Mouse (Mus musculus) brain, embryonic 18.5 days (tissue): ENCODE measurements around the gene Macrod2.

ENCODE experiments used
- DNase-seq: peaks from one replicate; pipeline ENCODE4 v3.0.0-alpha.2; 2012; ENCODE audit warnings: low read depth, low spot score

Gene Macrod2

DNA sequence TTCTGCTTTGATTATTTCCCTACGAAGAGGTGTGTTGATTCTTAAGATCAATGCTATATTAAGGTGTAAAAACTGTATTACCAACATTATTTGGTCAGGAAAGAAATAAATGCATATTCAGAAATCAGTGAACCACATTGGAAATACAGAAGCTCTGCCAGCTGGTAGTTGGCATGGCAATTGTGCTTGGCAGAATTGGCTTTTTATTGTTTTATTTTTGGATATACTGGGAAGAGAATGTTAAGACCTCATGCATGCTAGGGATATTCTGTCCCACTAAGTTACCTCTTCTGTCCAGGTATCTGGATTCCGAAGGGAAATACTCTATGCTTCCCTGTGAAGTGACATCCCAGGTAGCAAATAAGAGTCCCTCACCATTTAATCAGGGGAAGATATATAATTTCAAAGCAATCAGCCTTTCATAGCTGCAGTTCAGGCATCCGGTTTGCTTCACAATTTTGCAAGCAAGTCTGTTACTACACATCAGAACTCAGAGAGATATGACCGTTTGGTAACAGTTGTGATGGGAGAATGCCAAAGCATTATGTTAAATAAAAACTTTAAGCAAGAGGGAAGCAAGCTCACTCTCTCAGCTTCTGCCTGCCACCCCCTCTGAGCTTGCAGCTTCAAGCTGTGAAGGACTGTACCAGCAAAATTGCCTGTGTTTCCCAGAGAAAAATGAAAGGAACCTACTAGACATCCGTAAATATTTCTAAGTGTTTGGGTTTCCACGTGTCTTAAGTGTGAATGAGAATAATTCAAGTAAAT is 1449.5 kb downstream of the Macrod2 start:
- peak; percentile 73 for DNase-seq

DNA sequence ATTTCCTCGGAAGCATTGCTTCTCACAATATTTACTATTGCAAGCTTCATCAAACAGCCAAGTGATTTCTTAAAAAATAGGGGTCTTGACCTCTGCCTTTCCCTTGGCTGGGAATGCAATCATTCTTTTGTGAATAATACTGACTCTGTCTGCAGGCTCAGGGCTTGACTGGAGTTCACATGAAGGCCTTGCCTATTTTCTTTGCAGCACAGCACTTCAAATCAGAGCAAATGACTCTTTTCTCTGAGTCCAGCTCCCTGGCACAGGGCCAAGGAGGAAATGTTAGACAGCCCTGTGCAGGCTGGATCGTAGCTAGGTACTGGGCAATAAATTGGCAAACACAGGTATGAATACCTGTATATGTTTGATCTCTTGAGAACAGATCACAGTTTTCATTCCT is 1464.1 kb downstream of the Macrod2 start:
- no peak for DNase-seq

DNA sequence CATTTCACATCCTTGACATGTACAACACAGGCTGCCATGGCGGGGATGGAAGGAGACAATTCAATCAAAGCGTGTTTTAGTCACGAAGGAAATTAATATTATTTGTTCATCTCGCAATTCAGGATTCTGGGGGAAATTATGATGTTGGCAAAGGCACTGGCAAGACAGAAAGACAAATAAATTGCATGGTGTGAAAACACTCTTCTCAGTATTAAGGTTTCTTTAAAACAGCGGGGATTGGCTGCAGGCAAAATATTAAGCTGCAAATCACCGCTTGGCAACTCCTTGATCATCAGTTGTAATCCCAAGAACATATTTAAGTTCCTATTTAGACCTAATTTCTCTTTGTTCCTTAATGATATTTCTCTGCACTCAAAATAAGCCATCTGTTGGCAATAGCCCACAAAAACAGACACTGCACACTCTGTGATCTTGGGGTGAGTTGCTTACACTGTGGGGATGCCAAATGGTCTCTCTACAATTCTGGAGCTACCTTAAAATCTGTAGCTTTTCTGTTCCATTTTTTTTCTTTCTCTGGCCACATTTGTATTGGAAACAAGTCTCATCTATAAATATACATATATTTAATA is 1466.7 kb downstream of the Macrod2 start:
- DNase-seq, result no peak

DNA sequence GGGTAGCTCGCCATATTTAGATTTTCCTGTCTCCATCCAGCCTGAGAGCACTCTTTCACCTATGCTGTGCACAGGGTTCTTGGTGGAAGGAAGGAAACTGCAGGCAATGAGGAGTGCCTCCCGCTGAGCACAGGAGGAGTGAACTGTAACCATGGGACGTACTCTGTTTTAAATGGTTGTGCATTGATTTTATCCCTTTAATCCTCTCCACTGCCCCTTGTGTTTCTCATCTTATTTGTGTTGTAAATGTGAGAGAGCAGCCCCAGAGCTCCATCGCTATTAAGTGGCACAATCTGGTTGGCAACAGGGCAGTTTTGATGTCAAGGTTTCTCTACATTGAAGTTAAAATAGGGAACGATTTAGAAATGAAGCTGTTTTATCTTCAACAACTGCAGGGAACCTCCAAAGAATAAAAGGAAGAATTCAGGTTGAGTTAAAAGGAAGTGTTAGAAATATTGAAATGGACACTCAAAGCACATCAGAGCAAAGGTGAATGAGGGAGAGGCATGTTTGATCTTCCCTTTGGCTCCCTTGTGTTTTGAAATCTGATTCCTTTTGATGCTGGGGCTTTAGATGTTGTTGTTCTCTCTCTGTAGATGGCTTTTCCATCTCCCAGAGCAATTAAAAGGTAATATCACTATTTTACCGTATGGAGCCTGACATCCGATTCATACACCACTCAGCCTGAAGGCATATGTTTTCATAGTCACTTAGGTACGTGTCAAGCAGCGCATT is 1467.6 kb downstream of the Macrod2 start:
- DNase-seq, result no peak

DNA sequence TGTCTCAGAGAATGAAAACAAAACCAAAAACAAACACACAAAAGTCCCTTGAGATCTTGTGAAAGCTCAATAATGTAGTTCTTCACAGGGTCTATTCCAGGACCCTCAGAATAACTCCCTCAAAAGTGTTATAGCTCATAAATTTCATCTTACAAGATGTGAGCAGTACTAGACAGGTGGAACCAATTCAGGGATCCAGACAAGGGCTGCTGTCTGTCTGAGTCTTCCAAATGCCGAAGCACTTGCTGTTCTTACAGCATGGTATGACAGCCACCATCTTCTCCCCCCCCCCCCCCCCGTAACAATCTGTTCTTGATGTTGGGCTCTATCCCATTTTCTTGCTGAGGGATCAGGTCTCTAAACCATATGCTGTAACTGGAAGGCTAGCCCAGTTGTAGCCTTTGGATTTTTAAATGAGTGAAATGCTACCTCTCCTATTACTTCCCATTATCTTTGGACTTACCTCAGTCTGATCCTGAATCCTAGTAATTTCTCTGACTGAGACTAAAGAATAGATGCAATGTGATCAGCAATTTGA is 1468.6 kb downstream of the Macrod2 start:
- DNase-seq, result no peak

DNA sequence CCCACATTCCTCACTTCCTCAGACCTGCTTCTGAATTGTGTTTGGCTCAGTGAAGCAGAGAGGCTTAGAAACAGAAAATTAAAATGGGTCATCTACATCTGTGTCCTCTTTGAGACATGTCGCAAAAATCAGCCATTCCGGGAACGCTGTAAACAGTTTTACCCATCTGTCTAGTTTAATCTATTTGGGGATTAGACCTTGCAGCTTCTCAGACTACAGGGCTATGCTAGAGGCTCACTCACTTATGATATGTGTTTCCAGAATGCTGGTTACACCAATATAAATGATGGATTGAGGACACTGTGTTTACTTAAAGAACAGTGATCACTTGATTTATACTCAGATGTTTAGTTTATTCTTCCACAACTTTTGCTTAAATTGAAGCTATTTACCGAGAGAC is 1475.8 kb downstream of the Macrod2 start:
- no peak for DNase-seq

DNA sequence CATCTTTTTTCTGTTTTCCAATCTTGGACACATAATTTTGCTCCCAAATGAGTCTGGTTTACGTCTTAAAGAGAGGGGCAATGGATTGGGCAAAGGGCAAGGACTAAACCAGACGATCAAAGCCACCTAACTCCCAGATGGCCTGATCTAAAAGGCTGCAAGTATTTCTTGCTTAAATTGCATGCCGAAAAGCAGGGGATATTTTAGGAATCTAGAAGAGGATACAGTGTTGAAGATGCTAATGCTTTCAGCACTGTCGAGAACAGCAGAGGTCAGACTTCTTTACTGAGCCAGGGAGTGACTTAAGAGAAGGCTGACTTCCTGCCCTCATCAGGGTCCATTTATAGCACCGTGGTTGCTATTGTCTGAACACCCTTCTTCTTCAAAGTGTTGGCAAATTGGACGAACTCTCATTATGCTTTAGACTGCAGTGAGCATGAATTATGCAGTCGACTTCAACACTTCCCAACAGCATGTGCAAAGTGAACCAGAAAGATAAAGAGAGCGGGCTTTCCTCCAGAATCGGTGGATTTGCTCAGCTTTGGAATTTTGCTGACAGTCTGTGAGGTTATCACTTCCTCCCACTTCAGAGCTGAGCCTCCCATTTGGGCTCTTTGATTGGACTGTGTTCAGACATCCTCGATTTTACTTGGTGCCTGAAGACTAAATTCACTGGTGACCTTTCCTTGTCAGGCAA is 1481.2 kb downstream of the Macrod2 start:
- DNase-seq, result peak; percentile 64

DNA sequence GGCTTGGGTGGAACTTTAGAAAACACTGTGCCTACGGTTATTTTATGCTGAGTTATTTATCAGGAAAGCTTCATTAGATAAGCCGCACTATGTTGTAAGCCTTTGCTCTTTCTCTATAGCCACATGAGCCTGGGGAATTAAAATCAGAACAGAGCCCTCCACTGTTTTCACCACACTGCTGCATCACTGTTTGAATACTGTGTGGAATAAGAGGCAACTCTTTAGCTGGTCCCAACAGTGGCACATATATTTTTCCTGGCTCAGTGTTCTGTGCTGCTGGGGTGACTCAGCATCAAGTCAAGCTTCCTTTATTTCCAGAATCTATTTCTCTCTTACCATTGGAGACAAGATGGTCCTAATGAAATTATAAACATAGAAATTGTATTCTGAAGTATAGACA is 1481.8 kb downstream of the Macrod2 start:
- no peak for DNase-seq

DNA sequence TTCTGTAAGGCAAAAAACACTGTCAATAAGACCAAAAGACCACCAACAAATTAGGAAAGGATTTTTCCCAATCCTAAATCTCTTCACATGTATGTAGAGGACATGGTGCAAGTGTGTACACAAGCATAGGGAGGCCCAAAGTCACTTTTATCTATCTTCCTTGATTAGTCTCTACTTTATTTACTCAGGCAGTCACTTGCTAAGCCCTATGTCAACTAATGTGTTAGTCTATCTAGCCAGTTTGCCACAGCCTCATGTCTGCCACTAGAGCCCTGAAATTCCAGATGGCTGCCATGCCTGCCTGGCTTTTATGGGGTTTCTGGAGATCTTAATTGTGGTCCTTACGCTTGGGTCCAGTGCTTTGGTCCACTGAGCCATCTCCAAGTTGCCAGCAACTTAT is 1483.4 kb downstream of the Macrod2 start:
- no peak for DNase-seq

DNA sequence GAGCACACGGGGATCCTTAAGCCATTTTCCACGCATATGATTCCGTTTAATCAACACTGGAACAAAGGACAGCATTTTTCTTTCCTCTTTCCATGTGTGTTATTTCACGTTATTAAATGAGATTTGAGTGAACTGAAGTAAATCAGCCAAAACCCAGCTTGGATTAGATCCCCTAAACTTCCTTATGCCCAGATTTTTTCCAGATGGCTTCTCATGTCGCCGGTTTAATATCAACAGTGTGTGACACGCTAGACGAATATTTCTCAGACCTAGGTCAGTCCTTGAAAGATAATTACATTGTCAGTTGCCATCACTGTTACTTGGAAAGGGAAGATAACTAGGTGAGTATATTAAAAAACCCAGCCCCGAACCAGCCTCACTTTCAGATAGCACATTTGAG is 1484.6 kb downstream of the Macrod2 start:
- no peak for DNase-seq

DNA sequence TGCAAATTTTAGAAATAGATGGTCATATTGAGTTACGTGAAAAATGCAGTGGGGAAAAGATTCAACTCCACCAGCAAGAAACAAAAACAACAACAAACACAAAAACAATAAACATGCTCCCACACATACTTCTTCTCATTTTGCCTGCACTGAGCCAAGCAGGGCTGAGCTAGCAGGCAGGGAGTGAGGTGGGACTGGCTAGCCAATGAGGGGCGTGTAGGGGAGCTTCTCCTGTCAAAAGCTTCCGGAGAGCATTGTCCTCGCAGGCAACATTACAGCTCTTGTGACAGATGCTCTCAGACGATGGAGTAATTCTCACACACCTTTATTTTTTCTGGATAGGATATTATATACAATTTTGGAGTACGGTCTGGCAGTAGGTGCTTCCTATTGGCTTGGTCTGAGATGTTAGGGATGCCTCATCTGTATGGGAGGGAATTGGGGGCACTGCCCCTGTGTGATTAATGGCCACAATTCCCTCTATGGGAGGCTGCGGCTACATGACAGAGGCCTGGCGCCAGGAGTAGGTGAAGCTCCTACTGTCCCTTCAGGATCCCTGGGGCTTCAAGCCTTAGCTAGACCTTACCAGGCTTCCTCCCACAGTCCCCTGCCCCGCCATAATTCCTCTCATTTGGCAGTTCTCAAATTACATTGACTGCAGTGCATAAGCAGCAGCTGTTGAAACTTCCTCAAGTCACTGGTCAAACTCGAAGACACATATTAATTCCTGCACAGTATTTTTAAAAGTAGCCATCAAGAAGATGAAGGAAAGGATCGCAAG is 1491.8 kb downstream of the Macrod2 start:
- DNase-seq, result no peak

DNA sequence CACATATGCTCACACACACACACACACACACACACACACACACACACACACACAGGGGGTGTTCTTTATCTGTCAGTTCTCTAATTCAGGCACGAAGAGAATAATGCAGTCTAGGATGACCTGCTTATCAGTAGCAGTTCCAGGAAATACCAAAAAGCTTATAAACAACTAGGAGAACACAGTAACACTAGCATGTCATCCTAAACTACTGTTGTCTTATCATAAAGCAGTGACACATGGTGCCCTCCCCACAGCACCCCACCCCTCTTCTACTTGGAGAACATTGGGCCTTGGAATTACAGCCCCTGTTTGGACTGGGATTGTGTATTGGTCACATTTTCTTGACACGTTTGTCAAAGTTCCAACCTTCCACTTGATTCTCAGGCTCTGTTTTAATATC is 1494.4 kb downstream of the Macrod2 start:
- DNase-seq, result no peak

DNA sequence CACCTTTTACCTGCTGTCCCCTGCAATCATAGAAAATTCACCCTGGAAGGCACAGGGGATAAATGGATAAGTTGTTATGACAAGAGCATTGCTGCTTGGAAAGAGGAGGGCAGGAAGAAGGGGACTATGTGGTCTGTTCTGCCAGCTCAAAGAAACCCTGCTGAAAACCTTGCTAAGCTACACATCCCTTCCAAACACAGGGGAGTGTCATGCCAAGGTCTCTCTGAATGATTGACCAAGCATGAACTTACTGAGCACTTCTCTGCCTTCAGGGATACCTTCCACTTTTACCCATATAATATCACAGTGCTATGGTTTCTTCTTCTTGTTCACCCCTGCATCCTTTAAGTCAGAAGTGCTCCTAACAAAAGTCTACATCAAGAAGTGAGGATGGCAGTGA is 1502.8 kb downstream of the Macrod2 start:
- DNase-seq, result no peak

DNA sequence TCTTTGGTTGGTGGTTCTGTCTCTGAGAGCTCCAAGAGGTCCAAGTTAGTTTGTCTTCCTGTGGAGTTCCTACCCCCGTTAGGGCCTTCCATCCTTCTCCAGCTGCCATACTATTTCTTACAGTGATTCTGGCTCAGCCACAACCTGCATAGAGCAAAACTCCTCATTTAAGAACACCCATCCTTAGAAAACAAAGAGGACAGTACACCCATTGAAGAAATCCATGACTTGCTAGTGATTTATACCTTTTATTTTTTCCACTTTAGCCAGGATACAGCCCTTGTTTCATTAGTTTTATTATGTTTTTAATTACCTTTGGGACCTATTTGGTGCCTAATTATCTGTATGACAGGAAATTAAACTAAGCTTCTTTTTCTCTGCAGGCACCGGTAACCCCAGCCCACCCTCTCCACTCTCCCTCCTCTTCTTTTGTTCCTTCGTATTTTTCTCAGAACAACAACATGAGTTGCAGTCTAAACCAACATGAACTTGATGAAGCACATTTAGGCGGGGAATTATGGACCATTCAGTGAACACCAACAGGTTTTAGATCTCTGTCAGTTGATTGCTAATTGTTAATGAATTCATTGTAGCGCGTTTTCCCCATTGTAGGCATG is 1516.8 kb downstream of the Macrod2 start:
- no peak for DNase-seq

DNA sequence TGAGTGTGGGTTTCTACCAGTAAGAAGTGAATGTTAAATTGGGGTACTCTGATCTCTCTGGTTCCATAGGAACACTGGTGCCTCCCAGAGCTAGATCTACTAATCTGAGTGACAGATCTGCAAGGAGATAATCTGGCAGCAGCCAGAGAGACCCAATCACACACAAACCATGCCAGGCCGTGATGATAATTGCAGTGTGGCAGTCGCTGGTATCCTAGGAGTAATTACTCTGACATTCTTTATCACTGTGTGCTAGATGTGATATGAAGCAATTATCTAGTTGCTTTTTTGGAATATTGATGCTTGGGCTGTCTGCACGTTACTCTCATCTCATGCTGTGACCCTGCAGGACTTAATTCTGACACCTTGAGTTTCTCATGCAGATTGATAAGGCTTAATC is 1518.4 kb downstream of the Macrod2 start:
- DNase-seq, result no peak

DNA sequence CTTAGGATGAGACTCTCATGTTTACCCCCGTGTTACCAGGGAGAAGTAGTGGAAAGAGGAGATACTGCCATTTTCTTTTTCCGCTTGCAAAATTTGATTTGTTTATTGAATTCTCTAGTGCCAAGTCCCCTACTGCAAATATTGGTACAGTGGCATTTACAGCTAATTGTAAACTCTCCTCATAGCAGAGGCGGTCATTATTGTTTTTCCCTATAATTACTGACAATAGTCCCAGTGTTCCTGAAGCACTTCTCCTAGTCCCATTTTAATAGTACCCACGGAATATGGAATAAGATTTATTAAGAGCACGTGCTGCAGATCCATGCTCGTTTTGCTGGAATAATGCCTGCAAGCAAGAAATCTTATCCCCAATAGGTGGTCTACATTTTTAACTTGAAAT is 1518.8 kb downstream of the Macrod2 start:
- no peak for DNase-seq

DNA sequence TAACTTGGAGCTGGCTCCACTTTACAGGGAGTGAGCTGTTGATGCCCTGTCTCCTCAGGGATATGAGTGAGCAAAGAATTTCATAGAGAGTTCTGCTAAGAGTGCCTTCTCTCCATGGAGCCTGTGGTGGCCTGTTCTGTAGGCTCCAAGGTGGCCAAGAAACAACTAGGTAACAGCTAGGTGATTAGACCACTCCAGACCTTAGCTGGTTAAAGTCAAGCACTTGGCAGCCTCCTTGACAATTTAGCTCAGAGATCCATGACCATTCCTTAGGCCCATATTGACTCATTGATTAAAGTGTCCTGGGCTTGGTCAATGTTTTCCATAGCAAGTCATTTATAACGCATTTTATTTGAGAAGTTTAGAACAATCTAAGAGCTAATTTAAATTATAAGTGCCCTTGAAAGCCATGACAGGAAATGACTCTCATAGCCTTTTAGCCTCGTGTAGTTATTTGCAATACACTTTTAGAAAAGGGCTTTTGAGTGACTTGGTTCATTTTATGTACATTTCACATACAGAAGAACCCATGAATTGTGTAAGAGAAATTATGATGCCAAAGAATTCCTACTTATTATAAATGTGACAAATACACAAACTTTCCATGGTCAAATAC is 1525.4 kb downstream of the Macrod2 start:
- DNase-seq, result no peak

DNA sequence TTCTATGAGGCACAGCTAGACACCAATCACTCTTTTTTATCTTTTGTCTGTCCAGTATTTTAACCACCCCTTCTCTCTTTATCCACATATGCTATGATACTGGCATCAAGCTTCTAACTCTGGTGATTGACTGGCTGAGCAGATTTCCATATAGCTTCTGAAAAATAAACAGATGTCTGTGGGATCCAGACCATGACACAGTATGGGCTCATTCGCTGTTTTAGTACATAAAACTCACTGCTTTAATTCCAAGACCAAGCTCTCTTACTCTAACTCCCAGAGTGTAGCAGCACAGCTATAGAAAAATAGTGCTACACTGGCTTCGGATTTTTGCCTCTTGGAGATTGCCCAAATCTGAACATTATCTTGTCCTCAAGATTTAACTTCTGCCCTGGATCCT is 1540.0 kb downstream of the Macrod2 start:
- DNase-seq, result no peak

DNA sequence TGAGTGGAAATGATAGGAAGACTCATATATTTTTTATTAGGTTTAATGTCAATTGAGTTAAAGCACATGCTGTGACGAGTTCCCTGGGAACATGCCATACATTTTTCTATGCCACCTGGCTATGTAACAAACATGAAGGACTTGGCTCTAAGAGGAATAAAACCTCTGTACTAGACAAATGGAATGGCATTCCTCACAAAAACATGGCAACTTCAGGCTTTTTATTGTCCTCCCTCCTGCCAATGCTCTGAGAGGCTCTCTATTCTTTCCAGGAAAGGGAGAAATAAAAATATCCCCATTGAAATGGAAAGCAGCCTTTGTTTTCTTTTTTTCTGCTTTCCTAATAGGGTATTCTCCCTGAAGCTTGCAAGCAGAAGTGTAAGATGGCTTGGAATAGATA is 1559.7 kb downstream of the Macrod2 start:
- DNase-seq, result no peak

DNA sequence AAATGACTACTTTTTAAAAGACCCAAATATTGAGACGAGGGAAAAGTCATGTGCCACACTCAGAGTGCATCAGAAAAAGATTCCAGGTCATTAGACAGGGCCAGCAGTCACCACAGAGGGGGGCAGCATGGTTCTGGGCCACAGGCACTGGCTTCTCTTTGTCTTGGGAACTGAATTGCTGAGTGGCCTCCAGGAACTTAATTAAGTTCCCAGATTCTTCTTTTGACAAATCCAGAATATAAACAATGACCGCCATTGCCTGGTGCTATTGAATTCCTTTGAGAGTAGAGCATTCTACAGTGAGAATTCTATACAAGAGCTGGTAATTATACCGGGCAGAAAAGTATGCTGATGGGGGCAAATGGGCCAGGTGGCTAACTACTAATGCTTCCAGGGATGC is 1560.1 kb downstream of the Macrod2 start:
- DNase-seq, result no peak
